Mouse (Mus musculus) layer of hippocampus, postnatal 10 days (tissue): ENCODE data around the gene Tctex1d4. TPM values are rescaled to one million over a fixed set of nuclear protein-coding genes. Genes with fewer than 3 reads are reported as not detected.

Experiments used
- microRNA-seq, 2 experiments: library from miRNA; unstranded; fragments of <30 nt; microRNA quantifications; one replicate each; pipeline ENCODE4 v1.2.0; 2021
- total RNA-seq, 2 experiments: library from RNA; stranded (reverse); gene quantifications; 2 replicates each; pipeline ENCODE4 v1.2.3; 2021

Tctex1d4 gene
- total RNA-seq, 2 experiments from 2014 or later: 1.1 to 1.5 TPM

Small RNA genes within 50 kb of the gene (microRNA-seq; reads per million reads assigned to microRNA genes)
- 0 reads per million in 2 experiments for gene Gm22398

Other genes with a start within 250 kb of the Tctex1d4 start
- 10 to 100 TPM; 12.2 to 14.0 TPM for gene Zswim5, start 249.4 kb upstream of the Tctex1d4 start, total RNA-seq
- gene Urod, start 132.4 kb upstream of the Tctex1d4 start, total RNA-seq: 10 to 100 TPM; 42.4 to 45.4 TPM
- gene Hectd3, start 131.5 kb upstream of the Tctex1d4 start, total RNA-seq: 10 to 100 TPM; 44.3 to 52.2 TPM
- 10 to 100 TPM; 26.1 to 27.0 TPM for gene Eif2b3, start 107.4 kb upstream of the Tctex1d4 start, total RNA-seq
- gene Ptch2, start 30.7 kb upstream of the Tctex1d4 start, total RNA-seq: 1 to 10 TPM; 2.5 to 3.2 TPM
- 10 to 100 TPM in 1 of 2 experiments, 1 to 10 TPM in 1; 6.7 to 11.2 TPM for gene Btbd19, start 1.1 kb upstream of the Tctex1d4 start, total RNA-seq
- gene Plk3, start 7.2 kb downstream of the Tctex1d4 start, total RNA-seq: 10 to 100 TPM; 16.3 to 16.9 TPM
- 100 to 1,000 TPM; 556 to 596 TPM for gene Rps8, start 29.4 kb downstream of the Tctex1d4 start, total RNA-seq
- 1 to 10 TPM; 2.5 to 2.8 TPM for gene Kif2c, start 55.8 kb downstream of the Tctex1d4 start, total RNA-seq
- gene Tmem53, start 125.2 kb downstream of the Tctex1d4 start, total RNA-seq: 1 to 10 TPM; 5.0 to 6.2 TPM
- 1 to 10 TPM; 2.3 to 3.7 TPM for gene Armh1, start 125.3 kb downstream of the Tctex1d4 start, total RNA-seq